In the genomic region with DNA sequence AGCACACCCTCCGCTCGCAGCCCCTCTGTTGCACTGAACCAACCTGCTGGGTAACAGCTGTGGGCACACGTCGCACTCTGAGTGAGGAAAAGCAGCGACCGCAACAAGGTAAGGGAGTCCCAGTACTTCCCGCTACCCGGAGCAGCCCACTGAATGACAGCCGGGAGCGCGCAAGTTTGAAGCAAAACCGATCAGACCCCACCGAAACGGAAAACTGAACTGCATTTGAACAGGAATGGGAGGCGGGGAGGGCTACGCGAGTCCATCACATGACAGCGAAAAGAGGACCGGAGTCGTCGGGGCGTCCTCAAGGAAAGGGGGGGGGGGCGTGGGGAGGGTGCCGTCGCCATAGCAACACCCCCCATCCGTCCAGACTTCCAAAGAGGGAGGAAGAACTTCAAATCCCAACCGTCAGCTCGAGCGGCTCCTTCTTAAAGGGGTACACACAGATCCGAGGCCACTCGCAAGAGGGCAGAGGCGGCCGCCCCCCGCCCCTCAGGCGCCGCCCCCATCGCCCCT, we compare ENCODE assay signal across 8 mouse cellular contexts. TPM values are rescaled to one million over a fixed set of nuclear protein-coding genes. Genes with fewer than 3 reads are reported as not detected.
DNase-seq lines count a peak whose midpoint lies in the region; ATAC-seq and TF ChIP-seq lines count a peak whose summit lies in the region.

No protein-coding gene starts in this region.

- no peaks in the 10 kb centered on the region for H3K36me3 ChIP-seq in hindbrain, postnatal 0 days (ENCODE audit: insufficient read depth, low read length)

- under 1% methylated on average over 30 of the region's 37 CpGs for WGBS in hindbrain, postnatal 0 days

- H3K27me3 ChIP-seq in hindbrain, postnatal 0 days (ENCODE audit: insufficient read depth, low read length) = no peaks in the 10 kb centered on the region

- intact Hi-C loops in gastrocnemius, adult 2 months (cut with DNase I) = loop anchor here (5.0 to 10.0 kb wide), 3 partner anchors 94 to 364 kb away; partner anchors contain the start of gene Lap3
- intact Hi-C loops in left cerebral cortex, postnatal 14 days (cut with DNase I) = loop anchor here (5.0 kb wide), 3 partner anchors 89 to 491 kb away; no protein-coding TSS in a partner anchor

- H3K9ac ChIP-seq in hindbrain, postnatal 0 days (replicated peaks; ENCODE audit: low read length) = peak overlapping the region; percentile 91

- DNase-seq in adipocyte (ENCODE audit: low spot score) = peak; percentile 73
- DNase-seq in gastrocnemius, adult 2 months = peak; percentile 62
- peak; percentile 86 for DNase-seq in hindbrain, postnatal 0 days (ENCODE audit: low spot score)
- DNase-seq in left cerebral cortex, postnatal 14 days (ENCODE audit: low spot score in 2 of 2) = peak; percentile 59 to 76
- DNase-seq in right cerebral cortex, postnatal 14 days = peak; percentile 61
- peak; percentile 50 for DNase-seq in urinary bladder, postnatal 14 days (ENCODE audit: low spot score)

- H3K4me3 ChIP-seq in gastrocnemius, adult 2 months = peak overlapping the region; percentile 97
- peak overlapping the region; percentile 95 for H3K4me3 ChIP-seq in hindbrain, postnatal 0 days (ENCODE audit: low read length)

- ATAC-seq in common myeloid progenitor, adult 5-6 weeks (replicated peaks; ENCODE audit: low read depth, poor library complexity, severe bottlenecking) = peak; percentile 22
- peak; percentile 78 for ATAC-seq in hindbrain, postnatal 0 days
- peak; percentile 27 for ATAC-seq in megakaryocyte progenitor cell, adult 5-6 weeks (replicated peaks; ENCODE audit: poor library complexity)

- H3K9me3 ChIP-seq in hindbrain, postnatal 0 days (ENCODE audit: low read length) = no peaks in the 10 kb centered on the region

- peak overlapping the region; percentile 97 for H3K27ac ChIP-seq in gastrocnemius, adult 2 months
- H3K27ac ChIP-seq in hindbrain, postnatal 0 days = peak overlapping the region; percentile 98

- H3K4me1 ChIP-seq in hindbrain, postnatal 0 days (ENCODE audit: insufficient read depth, low read length) = no peaks in the 10 kb centered on the region; the same call in 1 of the 2 replicates

- H3K4me2 ChIP-seq in hindbrain, postnatal 0 days (ENCODE audit: low read depth, low read length) = peak overlapping the region; percentile 78

- no peak for TF ChIP-seq CTCF in gastrocnemius, adult 2 months (IDR thresholded peaks at IDR 0.05)
- TF ChIP-seq CTCF in hindbrain, postnatal 0 days (IDR thresholded peaks at IDR 0.05; ENCODE audit: low read depth) = no peak

RNA-seq across cellular contexts. Expression of gene Lcorl, which starts 1.1 kb away (rescaled TPM):
- total RNA-seq in common myeloid progenitor, adult 5-6 weeks (2017) = 31.7 and 42.3 TPM in 2 replicates
- total RNA-seq in gastrocnemius, adult 2 months (2021) = 1 to 10 TPM; 5.4 to 6.3 TPM
- 34.2 and 37.8 TPM in 2 replicates for total RNA-seq in hindbrain, postnatal 0 days (2014; rRNA removed)
- 44.5 and 45.0 TPM in 2 replicates for polyA plus RNA-seq in hindbrain, postnatal 0 days (2015; fragmentation: Nextera tagmentation; extraction: Ambion mirVana)
- total RNA-seq in left cerebral cortex, postnatal 14 days (2021) = 10 to 100 TPM; 31.8 to 34.9 TPM
- 38.7 and 39.0 TPM in 2 replicates for total RNA-seq in megakaryocyte progenitor cell, adult 5-6 weeks (2015)
- 33.4 and 34.2 TPM in 2 replicates for total RNA-seq in megakaryocyte progenitor cell, adult 5-6 weeks (2017)

Comparison
In these comparisons a context has a peak if more than half of its experiments do, and no peak if none do; other contexts are left out.
1. Peak in every context shown above with its lines: DNase-seq, ATAC-seq, H3K4me3 ChIP-seq and H3K27ac ChIP-seq.
2. ATAC-seq: peak in every context shown above with its lines; median percentile 78 in hindbrain, postnatal 0 days; 27 in megakaryocyte progenitor cell, adult 5-6 weeks; 22 in common myeloid progenitor, adult 5-6 weeks.